Mouse (Mus musculus) heart, adult 11 months (tissue): ENCODE results near the gene Dcaf12.

Source experiments
- DNase-seq: peaks from one replicate; pipeline ENCODE4 v3.0.0; 2022

Gene Dcaf12

DNA sequence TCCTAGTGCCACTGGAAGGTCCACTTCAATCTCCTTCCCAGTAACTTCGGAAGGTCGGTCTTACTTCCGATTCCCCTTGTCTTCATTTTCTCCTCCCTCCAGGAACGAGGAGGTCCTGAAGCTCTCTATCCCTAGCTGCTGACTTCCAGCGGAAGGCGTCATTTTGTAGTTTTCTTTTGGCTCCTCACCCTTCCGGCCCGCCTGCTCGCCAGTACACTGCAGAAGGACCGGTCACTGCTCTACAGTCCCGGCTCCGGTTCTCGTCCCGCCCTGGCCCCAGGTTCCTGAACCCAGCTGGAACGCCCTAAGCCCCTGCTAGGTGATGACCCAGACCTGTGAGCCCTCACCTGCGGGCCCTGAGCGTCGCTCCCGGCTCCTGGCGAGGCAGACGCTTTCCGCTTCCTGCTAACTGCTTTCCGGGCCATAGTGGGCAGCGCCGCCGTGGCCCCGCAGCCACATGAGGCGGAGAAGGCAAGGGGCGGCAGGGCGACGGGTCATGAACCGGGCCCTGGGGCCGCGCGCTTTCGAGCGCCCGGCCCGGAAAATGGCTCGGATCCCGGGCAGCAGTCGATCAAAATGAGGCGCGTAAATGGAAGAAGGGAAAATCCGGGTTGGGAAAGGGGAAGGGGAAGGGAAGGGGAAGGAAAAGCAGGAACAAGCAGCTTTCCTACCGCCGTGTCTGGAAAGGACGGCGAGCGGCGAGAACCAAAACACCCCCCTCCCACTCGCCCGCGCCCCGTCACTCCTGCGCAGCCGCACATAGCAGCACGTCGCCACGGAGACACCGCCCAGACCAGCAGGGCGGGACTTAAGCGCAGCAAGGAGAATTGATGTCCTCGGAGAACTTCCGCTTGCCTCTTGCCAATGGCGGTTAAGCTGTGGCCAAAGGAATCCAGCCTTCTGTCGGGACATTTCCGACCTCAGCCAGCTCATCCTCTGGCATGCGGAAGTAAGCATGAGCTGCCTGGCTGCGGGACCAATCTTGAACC is at the start of gene Dcaf12:
Gene Dcaf12 (minus strand): TSS at position 749 of the 989 bp plus-strand sequence.
- DNase-seq: peak; percentile 100

DNA sequence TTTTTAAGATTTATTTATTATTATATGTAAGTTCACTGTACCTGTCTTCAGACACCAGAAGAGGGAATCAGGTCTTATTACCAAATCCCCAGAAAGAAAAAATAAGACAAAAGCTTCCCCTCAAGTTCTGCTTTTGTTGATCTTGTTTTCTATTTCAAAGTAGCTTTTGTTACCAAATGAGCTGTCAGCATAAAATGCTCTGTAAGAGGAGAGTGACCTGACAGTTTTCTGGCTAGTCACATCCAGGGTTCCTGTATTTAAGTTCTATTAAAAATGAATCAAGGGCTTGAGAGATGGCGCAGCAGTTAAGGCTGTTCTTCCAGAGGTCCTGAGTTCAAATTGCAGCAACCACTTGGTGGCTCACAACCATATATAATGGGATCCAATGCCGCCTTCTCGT is 46.4 kb upstream of the Dcaf12 start:
- no peak for DNase-seq

DNA sequence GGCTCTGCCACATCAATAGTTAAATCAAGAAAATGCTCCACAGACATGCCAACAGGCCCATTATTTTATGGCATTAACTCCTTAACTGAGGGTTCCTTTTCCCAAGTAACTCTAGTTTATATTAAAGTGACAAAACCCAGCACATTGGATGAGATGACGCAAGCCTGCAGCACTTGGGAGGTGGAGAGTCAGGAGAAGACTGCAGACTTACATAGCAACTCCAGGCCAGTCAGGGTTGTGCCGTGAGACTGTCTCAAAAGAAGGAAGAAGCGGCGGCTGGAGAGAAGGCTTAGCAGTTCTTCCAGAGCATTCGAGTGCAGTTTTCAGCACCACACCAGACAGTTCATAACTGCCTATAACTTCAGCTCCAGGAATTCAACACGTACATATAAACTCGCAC is 44.7 kb upstream of the Dcaf12 start:
- DNase-seq: no peak

DNA sequence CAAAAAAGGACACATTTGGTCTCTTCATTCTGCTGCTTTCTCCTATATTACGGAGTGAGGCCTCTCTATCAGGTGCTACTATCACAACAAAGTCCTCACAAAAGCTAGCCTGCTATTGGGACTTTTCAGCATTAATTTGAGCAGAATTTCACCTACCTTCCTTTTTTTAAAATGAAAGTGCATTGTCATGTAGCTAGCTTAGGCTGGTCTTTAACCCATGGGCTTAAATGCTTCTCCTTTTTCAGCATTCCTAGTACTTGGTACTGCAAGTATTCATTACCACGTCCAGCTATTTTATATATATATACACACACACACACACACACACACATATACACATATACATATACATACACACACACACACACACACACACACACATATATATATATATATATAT is 44.0 kb upstream of the Dcaf12 start:
- no peak for DNase-seq

DNA sequence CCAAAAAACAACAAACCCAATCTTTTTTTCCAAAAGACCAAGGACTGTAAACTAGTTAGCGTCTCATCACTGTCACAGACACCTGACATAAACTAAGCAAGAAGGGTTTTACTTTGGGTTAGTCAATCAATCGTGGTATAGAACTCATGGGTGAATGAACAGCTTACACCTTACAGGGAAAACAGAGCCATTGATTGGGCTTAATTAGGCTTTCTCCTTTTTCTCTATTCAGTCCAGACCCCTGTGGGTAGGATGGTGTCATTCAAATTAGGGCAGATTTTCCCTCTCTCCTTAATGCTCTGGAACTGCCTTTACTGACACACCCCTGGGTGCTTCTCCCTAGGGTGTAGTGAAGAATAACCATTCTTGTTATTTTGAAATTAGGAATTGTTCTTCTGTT is 42.5 kb upstream of the Dcaf12 start:
- DNase-seq: no peak

DNA sequence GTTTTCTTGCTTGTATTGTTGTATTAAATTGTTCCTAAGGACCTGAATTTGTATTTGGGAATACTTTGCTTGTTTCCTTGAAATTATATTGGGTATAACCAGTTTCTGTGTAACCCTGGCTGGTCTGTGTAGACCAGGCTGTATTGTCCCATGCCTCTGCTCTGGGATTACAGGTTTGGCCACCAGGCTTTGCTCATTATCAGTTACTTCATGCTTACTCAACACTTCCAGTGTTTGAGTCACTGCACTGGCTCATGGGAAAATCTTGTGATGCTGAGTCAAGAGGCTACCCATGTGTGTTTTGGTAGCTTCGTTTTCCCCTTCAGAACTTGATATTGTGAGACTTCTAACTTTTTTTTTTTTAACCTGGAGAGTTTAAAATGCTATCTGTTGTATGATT is 38.6 kb upstream of the Dcaf12 start:
- no peak for DNase-seq

DNA sequence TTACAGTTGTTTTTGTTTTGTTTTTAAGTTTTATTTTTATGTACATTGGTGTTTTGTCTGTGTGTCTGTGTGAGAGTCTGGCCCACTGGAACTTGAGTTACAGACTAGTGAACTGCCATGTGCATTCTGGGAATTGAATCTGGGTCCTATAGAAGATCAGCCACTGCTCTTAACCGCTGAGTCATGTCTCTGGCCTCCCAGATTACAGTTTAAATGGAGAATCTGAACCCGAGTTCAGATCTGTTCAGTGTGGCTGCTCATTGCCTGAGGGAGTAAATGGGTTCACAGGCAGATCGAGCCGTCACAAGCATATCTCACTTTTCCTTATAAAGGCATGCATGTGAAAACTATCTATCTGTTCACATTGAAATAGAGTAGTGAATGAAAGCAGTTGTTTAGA is 38.1 kb upstream of the Dcaf12 start:
- no peak for DNase-seq

DNA sequence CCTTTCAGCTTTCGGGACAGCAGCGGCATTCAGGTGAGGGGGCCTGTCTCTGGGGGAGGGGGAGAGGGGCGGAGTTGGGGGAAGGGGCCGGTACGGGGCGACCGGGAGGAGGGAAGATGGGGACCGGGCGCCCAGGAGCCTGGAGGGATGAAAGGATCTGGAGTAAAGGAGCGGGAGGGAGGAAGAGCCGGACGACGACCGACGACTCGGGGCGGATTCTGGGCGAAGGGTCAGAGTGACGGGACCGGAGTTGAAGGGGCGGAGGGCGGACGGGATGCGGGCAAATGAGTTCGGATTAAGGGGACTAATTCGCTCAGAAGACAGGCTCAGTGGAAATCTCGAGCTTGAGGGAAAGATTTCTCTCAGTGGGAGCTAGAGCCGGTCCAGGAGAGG is 34.5 kb upstream of the Dcaf12 start:
- DNase-seq: no peak

DNA sequence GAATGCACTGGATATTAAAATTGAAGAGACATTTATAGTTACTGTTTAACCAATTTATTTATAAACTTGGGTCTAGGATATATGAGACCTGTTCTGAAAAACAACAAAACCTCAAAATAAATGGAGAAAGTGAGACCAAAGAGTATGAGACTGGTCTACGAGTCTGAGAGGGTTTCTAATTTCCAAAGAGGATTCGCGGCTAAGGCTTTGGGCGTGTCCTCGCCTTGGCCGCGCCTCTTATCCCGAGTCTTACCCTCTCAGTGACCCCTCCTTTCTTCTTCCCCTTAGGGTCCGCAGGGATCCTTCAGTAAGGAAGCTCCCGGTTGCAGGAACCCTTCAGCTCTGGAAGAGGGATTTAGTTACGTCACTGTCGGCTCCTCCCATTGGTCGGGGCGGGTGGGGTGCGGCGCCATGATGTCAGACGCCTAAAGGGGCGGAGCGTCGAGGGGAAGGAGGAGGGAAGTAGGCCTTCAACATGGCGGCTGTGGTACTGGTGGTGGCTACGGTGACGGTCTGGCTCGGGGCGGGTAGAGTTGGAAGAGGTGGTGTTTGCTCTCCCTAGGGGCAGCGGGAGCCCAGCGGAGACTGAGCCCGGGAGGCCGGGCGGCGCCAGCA is 34.0 kb upstream of the Dcaf12 start, which contains the start of gene Ubap1:
Gene Ubap1 (plus strand): TSS at position 413 of the 615 bp plus-strand sequence.
- peak; percentile 100 for DNase-seq

DNA sequence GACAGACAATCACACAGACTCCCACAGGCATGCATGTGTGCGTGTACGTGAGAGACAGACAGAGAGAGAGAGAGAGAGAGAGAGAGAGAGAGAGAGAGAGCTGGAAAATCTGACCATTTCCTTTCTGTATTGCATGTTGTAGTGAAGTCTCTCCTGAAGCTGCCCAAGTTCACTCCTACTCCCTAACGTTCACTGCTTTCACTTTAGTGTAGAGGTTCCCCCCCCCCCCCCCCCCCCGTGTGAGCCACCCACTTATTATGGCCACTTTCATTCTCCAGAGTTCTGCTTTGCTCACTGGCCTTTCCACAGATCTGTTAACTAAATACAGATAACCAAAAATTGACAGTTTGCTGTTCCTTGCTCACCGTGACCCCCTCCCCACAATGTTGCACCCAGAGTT is 33.1 kb upstream of the Dcaf12 start:
- no peak for DNase-seq

DNA sequence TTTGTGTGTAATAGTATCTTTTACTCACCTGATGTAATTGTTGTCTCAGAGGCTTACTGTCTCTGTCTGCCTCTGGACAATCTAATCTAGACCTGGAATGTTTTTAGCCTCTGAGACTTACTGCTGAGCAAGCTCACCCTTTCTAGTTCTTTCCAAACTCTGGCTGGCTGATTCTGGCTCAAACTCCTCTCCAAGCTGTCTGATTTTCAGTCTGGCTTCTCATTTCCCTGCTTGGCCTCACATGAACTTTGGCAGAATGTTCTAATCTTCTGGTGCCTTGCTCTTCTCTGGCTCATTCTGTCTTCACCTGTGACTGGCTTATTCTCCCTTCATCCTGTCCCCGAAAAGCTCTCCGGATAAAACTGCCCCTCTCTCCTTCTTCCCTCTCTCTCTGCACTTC is 31.3 kb upstream of the Dcaf12 start:
- DNase-seq: no peak

DNA sequence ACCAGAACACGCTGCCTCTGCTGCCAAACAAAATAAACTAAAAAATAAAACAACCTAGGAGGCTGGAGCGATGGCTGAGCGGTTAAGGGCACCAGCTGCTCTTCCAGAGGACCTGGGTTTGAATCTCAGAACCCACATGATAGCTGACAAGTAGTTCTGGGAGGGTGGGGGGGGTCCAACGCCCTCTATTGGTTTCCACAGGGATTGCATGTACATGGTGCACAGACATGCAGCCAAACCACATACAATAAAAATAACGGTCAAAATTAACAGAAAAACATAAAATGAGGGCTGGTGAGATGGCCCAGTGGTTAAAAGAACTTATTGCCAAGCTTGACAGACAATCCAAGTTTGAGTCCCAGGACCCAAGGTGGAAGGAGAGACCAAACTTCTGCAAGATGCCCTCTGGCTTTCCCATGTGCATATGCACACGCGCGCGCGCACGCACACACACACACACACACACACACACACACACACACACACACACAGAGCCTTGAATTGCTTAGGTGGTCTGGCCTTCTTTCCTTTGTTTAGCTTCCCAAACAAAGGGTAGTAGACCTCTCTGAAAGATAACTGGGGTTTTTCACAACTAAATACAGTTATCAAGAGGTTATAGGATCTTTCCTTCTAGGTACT is 26.3 kb upstream of the Dcaf12 start:
- DNase-seq: no peak

DNA sequence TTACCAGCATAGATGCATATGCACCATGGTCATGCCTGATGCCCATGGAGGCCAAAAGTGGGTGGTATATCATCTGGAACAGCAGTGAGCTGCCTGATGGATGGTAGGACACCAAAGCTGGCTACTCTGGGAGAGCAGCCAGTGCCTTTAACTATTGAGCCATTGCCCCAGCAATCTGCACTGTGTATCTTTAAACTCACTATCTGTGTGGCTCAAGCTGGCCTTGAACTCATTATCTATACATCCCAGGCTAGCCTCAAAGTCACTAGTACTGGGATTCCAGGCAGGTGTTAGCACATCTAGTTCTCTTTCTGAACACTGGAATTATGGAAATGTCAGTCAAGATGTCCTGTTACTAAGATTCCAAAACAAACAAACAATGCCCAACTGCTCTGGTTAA is 21.9 kb upstream of the Dcaf12 start:
- no peak for DNase-seq

DNA sequence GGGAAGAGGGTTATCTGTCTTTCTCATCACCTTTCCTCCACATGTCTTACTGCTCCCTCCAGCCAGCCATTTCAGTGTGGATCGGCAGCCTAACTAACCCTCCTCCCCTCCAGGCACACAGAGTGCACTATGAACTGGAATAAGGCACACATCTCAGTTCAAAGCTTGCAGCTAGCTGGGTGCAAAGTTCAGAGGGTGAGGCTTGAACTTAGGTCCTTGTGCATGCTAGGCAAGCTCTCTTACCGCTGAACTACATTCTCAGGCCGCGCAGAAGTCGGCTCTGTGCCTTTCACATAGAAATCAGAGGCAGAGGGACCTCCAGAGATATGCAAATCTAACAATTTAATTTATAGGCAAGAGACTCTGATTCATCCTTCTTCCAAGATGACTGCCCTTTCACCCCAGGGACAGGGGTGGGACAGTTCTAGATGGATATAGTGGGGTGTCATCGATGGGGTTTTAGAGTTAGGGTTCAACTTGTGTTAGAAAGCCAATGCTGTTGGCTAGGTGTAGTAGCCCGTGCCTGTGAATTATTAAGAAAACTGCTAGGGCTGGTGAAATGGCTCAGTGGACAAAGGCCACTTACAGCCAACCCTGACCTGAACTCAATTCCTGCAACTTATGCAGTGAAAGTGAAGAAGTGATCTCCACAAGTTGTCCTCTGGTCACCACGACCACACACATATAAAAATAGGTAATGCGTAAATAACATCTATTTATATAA is 17.2 kb upstream of the Dcaf12 start:
- DNase-seq: no peak

DNA sequence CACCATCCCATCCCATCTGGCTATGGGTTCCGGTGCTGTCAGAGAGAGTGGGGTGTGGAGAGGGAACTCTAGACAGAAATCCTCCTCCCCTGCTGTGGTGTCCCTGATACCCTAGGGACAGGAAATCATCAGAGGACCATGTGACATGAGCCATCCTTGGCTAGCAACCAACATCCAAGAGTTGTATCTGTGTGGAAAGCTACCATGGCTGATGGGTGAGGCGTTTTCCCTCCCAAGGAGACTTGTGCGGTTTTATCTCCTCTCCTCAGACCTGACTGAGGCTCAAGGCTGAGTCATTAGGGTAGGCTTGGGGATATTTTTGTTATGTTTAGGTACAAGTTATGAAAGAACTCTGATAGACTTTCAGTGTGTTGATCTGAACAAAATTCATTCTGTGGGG is 16.4 kb upstream of the Dcaf12 start:
- no peak for DNase-seq

DNA sequence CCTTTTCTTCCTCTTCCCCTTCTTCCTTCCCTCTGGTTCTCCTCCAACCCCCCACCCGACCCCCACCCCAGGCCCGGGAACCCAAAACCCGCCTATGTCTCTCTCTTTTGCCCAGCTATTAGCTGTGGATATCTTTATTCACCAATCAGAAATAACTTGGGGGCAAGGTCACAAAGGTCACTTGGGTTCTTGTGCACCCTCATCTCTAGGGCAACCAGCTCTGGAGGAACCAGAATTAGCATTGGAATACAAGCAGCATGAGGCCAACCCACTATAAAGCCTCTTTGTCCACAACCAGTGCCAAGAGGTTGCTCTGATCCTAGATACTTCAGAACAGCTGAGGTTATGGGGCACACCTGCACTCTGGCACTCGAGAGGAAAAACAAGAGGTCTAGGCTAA is 14.8 kb upstream of the Dcaf12 start:
- DNase-seq: no peak

DNA sequence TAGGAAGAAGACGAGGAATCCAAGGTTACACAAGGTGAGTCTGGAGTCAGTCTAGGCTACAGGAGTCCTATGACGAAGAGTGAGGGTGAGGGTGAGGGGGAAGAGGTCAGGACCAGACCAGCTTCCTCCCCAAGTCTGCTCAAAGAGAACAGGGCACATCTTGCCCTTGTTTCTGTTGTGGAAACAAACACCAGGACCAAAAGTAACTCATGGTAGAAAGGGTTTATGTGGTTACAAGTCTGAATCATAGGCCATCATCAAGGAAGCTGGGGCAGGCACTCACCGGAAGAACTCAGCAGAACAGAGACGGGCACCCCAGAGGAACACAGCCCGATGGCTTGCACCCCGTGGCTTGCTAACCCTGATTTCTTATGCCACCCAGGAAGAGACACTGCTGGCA is 12.2 kb upstream of the Dcaf12 start:
- DNase-seq: no peak

DNA sequence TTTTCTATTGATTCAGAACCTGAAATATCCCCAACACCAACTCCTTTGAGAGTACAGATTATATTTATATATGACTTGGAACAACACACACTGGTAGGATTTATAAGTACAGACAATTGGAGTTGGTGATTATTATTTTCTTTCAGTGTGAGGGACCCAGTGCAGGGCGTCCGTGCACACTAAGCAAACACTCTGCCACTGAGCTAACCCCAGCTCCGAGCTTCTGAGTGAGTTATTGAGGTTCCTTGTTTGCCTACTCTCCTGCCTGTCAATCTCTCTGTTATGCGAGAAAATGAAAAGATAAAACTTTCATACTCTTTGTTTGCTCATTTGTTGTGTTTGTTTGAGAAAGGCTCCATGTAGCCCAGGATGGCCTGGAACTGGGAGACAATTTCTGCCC is 6.3 kb upstream of the Dcaf12 start:
- DNase-seq: no peak

DNA sequence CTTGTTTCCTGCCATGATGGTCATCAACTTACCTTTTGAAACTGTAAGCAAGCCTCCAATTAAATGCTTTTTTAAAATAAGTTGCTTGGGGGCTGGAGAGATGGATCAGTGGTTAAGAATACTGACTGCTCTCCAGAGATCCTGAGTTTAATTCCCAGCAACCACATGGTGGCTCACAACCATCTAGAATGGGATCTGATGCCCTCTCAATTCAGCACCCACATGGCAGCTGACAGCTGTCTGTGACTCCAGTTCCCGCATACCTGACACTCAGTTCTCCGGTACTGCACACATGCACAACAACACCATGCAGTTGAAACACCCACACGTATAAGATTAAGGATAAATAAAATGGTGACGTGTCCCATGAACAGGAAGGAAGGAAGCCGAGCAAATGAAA is 3.6 kb upstream of the Dcaf12 start:
- no peak for DNase-seq

DNA sequence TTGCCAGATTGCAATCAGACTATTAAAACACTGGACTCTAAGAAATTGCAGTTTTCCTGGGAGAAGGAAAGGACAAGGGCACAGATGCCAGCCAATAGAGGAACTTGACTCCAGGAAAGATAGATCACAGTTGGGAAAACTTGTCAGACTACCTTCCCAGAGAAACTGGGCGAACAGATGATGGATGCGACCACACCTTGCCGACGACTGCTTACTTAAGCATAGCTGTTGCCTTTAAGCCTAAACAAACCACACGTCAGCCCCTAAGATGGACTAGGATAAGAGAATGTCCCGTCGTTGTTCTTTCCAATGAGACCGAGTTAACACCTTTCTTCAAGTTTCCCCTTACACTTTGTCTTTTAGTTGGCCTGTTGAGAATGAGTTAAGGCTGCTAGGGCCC is 484 bp upstream of the Dcaf12 start:
- DNase-seq: no peak

DNA sequence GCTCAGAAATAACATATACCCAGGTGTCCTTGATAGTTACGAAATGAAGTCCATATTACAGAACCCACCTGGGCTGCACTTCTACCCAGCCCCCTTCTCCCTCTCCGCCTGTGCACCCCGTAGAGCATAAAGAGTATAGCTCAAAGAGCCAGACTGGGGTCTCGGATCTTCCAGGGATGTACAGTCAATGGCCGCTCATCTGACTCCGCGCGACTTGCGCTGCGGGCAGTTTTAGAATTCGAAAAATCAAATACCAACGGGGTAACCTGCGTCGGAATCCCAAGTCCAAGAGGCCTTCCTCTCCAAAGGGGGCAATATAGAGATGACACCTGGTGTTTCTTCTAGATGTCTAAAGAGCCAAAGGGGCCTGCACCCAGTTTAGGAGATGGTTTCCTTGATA is 967 bp downstream of the Dcaf12 start:
- peak; percentile 91 for DNase-seq

DNA sequence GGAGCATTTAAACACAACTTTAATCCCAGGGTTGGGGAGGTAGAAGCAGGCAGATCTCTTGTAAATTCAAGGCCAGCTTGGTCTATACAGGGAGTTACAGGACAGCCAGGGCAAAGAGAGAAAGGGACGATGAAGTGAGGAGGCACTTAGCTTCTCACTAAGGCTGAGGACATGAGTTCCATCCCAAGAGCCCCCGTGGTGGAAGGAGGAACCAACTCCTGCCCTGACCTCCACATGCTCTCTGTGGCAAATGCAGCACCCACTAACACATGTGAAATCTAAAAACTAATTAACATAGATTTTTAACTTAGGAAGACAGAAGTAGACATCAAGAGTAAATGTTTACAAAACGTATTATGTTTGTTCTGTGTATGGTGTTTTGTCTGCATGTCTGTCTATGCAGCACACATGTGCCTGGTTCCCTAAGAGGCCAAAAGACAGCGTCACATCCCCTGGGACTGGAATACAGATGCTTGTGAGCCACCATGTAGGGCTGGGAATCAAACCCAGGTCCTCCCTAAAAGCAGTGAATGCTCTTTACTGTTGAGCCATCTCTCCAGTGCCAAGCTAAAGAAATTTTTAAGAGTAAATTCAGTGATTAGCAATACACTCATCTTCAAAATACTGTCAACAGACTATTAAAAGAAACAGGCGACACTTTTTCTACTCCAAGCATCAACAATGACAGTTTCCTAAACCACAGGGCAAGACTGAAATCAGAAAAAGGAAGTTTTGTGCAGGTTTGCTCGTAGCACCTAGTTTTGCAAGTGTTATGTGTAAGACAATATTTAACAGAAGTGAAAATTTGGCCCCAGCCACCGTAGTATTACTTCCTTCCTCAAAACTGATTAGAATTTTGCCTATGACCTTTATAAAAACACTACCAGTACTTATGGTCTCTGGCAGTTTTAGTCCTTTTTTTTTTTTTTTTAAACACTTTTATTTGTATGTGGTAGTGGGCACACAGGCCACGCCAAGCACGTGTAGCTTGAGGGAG is 3.8 kb downstream of the Dcaf12 start:
- no peak for DNase-seq
